Mouse (Mus musculus): ENCODE results near the gene Apoo. TPM values are rescaled to one million over a fixed set of nuclear protein-coding genes. Genes with fewer than 3 reads are reported as not detected.

The Apoo gene
- total RNA-seq, 1 experiment from 2014 or later = 23.5 TPM

Other genes starting within 250 kb of the Apoo start
- gene Zfx, start 243.4 kb upstream of the Apoo start, total RNA-seq (2017) = 60.3 and 69.7 TPM in 2 replicates
- gene Eif2s3x, start 154.3 kb upstream of the Apoo start, total RNA-seq (2017) = 161 and 240 TPM in 2 replicates
- gene Klhl15, start 132.5 kb upstream of the Apoo start, total RNA-seq (2017) = 13.1 and 17.9 TPM in 2 replicates
- gene Fam90a1b, start 340 bp upstream of the Apoo start, total RNA-seq (2017) = not detected in 2 replicates
- gene Maged1, start 175.0 kb downstream of the Apoo start, total RNA-seq (2017) = 40.3 and 61.7 TPM in 2 replicates